34 mouse cellular contexts compared by ENCODE assay signal in the genomic region with DNA sequence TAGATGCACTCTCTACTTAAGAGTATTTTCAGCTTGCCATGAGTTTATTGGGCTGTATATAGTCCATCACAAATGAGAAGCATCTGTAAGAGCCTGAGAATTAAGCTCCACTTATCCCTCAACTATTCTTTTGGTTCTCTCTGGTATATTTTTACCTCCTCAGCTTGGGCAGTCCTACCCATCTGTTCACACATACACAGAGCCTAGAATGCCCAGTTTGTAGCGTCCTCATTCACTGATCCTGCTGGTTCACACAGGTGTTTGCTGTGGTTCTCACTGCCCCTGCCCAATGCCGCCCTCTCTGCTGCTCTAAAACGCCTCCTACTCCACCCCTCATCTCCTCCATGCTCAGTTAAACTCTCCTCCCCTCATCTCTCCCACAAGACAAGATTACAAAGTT.
"Had no signal": no experiment of that assay in that cellular context is flagged by ENCODE, and none has a peak within 500 bp of the region (broad histone marks: within the 10 kb centered on the region; RNA-seq: fewer than 3 reads in every experiment).

No protein-coding gene starts in this region.

- DNase-seq: heart, postnatal 10 days; heart, postnatal 14 days; heart, postnatal 36 days; heart, postnatal 4 days; kidney, adult 11 months; kidney, adult 18-20 months; kidney, adult 2 months; kidney, adult 8-10 months; kidney, adult 9 months; kidney, postnatal 10 days; kidney, postnatal 14 days; kidney, postnatal 25 days; kidney, postnatal 36 days; kidney, postnatal 4 days; layer of hippocampus, adult 9-11 months; layer of hippocampus, postnatal 36 days had no signal

- ATAC-seq: hindbrain, embryonic 16.5 days; hindbrain, postnatal 0 days; inflammation-experienced regulatory T-cells, adult 6 months; intestine, embryonic 15.5 days; intestine, embryonic 16.5 days; intestine, postnatal 0 days had no signal

- H3K9me3 ChIP-seq: heart, embryonic 12.5 days; heart, embryonic 13.5 days; heart, embryonic 15.5 days; hindbrain, embryonic 10.5 days; hindbrain, embryonic 12.5 days; hindbrain, embryonic 13.5 days; hindbrain, embryonic 15.5 days; intestine, embryonic 15.5 days; kidney, embryonic 15.5 days had no signal

- H3K4me2 ChIP-seq: heart, embryonic 12.5 days; heart, embryonic 13.5 days; heart, embryonic 15.5 days; hindbrain, embryonic 12.5 days; hindbrain, embryonic 13.5 days; hindbrain, embryonic 14.5 days; hindbrain, embryonic 15.5 days; intestine, embryonic 15.5 days; kidney, embryonic 15.5 days had no signal

- H3K4me1 ChIP-seq: heart, embryonic 15.5 days; hindbrain, embryonic 10.5 days; hindbrain, embryonic 12.5 days; intestine, embryonic 15.5 days had no signal

- H3K36me3 ChIP-seq: heart, embryonic 12.5 days; heart, embryonic 15.5 days; hindbrain, embryonic 10.5 days; hindbrain, embryonic 12.5 days; hindbrain, embryonic 13.5 days; hindbrain, embryonic 15.5 days; intestine, embryonic 15.5 days; kidney, embryonic 15.5 days had no signal

- H3K27ac ChIP-seq: heart, embryonic 13.5 days; heart, embryonic 15.5 days; hindbrain, embryonic 10.5 days; hindbrain, embryonic 12.5 days; hindbrain, embryonic 13.5 days; hindbrain, embryonic 14.5 days; hindbrain, embryonic 15.5 days; hindbrain, postnatal 0 days; intestine, embryonic 15.5 days; kidney, embryonic 15.5 days; kidney, postnatal 0 days; layer of hippocampus, adult 2 months; left cerebral cortex, adult 2 months had no signal

- H3K9ac ChIP-seq: heart, embryonic 12.5 days; heart, embryonic 13.5 days; heart, embryonic 15.5 days; hindbrain, embryonic 12.5 days; hindbrain, embryonic 13.5 days; hindbrain, embryonic 14.5 days; hindbrain, embryonic 15.5 days; intestine, embryonic 15.5 days; kidney, embryonic 15.5 days had no signal

- H3K4me3 ChIP-seq: heart, embryonic 12.5 days; heart, embryonic 13.5 days; heart, embryonic 15.5 days; hindbrain, embryonic 10.5 days; hindbrain, embryonic 12.5 days; hindbrain, embryonic 13.5 days; hindbrain, embryonic 15.5 days; intestine, embryonic 15.5 days; kidney, embryonic 15.5 days; layer of hippocampus, adult 2 months; left cerebral cortex, adult 2 months had no signal

- H3K27me3 ChIP-seq: heart, embryonic 12.5 days; heart, embryonic 13.5 days; heart, embryonic 15.5 days; hindbrain, embryonic 12.5 days; hindbrain, embryonic 13.5 days; hindbrain, embryonic 15.5 days; intestine, embryonic 15.5 days; kidney, embryonic 15.5 days had no signal
